In genomic region chr19:57313891-57314345, GRCm38 (mm10) we compare ENCODE assay signal across 8 mouse cellular contexts. TPM values are rescaled to one million over a fixed set of nuclear protein-coding genes. Genes with fewer than 3 reads are reported as not detected.
DNase-seq lines count a peak whose midpoint lies in the region; ATAC-seq and TF ChIP-seq lines count a peak whose summit lies in the region.

No protein-coding gene starts in this region.

- H3K27ac ChIP-seq in heart, adult 2 months = peak overlapping the region; percentile 99
- H3K27ac ChIP-seq in limb, embryonic 11.5 days (replicated peaks; ENCODE audit: low read depth, low read length) = no peak overlapping the region
- H3K27ac ChIP-seq in stomach, embryonic 16.5 days (ENCODE audit: low read length) = no peak overlapping the region

- WGBS in heart, adult 2 months = 25% methylated on average over 3 of the region's 3 CpGs
- 78% methylated on average over 3 of the region's 3 CpGs for WGBS in limb, embryonic 11.5 days
- 67% methylated on average over 3 of the region's 3 CpGs for WGBS in stomach, embryonic 16.5 days

- no peaks in the 10 kb centered on the region for H3K9me3 ChIP-seq in limb, embryonic 11.5 days (ENCODE audit: control insufficient read depth, low read length)
- no peaks in the 10 kb centered on the region for H3K9me3 ChIP-seq in stomach, embryonic 16.5 days (replicated peaks; ENCODE audit: control insufficient read depth, low read length)

- peaks cover 4% of the 10 kb centered on the region; the same call in 1 of the 2 replicates for H3K79me2 ChIP-seq in heart, adult 2 months (replicated peaks; ENCODE audit: control insufficient read depth, insufficient read depth, low read length)

- peak overlapping the region; percentile 94 for H3K4me3 ChIP-seq in heart, adult 2 months
- peak overlapping the region; percentile 38 for H3K4me3 ChIP-seq in limb, embryonic 11.5 days (ENCODE audit: low read depth, low read length)
- peak overlapping the region; percentile 58 for H3K4me3 ChIP-seq in stomach, embryonic 16.5 days (replicated peaks; ENCODE audit: low read length)

- TF ChIP-seq EP300 in heart, adult 2 months (IDR thresholded peaks at IDR 0.05; ENCODE audit: insufficient read depth, low read depth, low read length) = no peak

- no peaks in the 10 kb centered on the region for H3K27me3 ChIP-seq in heart, adult 2 months (ENCODE audit: control insufficient read depth, insufficient read depth, low read length)
- peaks cover 27% of the 10 kb centered on the region for H3K27me3 ChIP-seq in limb, embryonic 11.5 days (ENCODE audit: control insufficient read depth, insufficient read depth, low read length)
- H3K27me3 ChIP-seq in stomach, embryonic 16.5 days (ENCODE audit: control insufficient read depth, insufficient read depth, low read length) = no peaks in the 10 kb centered on the region

- no peak for DNase-seq in heart, adult 2 months
- DNase-seq in heart, adult 18-20 months = no peak
- peak; percentile 20 for DNase-seq in retina, embryonic 14.5 days (ENCODE audit: low spot score)
- DNase-seq in retina, postnatal 1 day = no peak
- no peak for DNase-seq in limb, embryonic 11.5 days (ENCODE audit: low spot score)
- no peak for DNase-seq in urinary bladder, postnatal 10 days (ENCODE audit: low spot score)

- intact Hi-C loops in heart, adult 2 months (cut with DNase I) = loop anchor here (2.0 to 5.0 kb wide), 2 partner anchors 47 to 117 kb away; no protein-coding TSS in a partner anchor

- peak overlapping the region; percentile 97; the same call in 1 of the 2 replicates for H3K4me2 ChIP-seq in limb, embryonic 11.5 days (ENCODE audit: low read depth, severe bottlenecking)
- peak overlapping the region; percentile 78 for H3K4me2 ChIP-seq in stomach, embryonic 16.5 days (ENCODE audit: low read depth, low read length)

- peaks cover 8% of the 10 kb centered on the region for H3K36me3 ChIP-seq in heart, adult 2 months (ENCODE audit: control insufficient read depth, insufficient read depth, low read length)
- no peaks in the 10 kb centered on the region for H3K36me3 ChIP-seq in limb, embryonic 11.5 days (ENCODE audit: control insufficient read depth, insufficient read depth, low read length)
- no peaks in the 10 kb centered on the region for H3K36me3 ChIP-seq in stomach, embryonic 16.5 days (ENCODE audit: control insufficient read depth, insufficient read depth, low read length)

- H3K9ac ChIP-seq in heart, adult 2 months (ENCODE audit: low read depth, low read length) = peak overlapping the region; percentile 88
- no peak overlapping the region; the same call in 1 of the 2 replicates for H3K9ac ChIP-seq in limb, embryonic 11.5 days (ENCODE audit: low read length)
- peak overlapping the region; percentile 73 for H3K9ac ChIP-seq in stomach, embryonic 16.5 days (ENCODE audit: low read length)

- TF ChIP-seq CTCF in heart, adult 2 months (IDR thresholded peaks at IDR 0.05) = no peak

- H3K4me1 ChIP-seq in heart, adult 2 months (ENCODE audit: control insufficient read depth, insufficient read depth, low read length) = peaks cover 13% of the 10 kb centered on the region
- peaks cover 8% of the 10 kb centered on the region for H3K4me1 ChIP-seq in limb, embryonic 11.5 days (ENCODE audit: control insufficient read depth, insufficient read depth, low read length)
- H3K4me1 ChIP-seq in stomach, embryonic 16.5 days (ENCODE audit: control insufficient read depth, insufficient read depth, low read length) = peaks cover 10% of the 10 kb centered on the region; the same call in 1 of the 2 replicates

- no peak for ATAC-seq in limb, embryonic 11.5 days (ENCODE audit: insufficient number of reproducible peaks, low FRiP score, low TSS enrichment, low read depth)
- ATAC-seq in stomach, embryonic 16.5 days (ENCODE audit: insufficient read depth, low FRiP score) = no peak
- no peak for ATAC-seq in inflammation-experienced regulatory T-cells, adult 6 months

- no peak for TF ChIP-seq POLR2A in heart, adult 2 months (IDR thresholded peaks at IDR 0.05; ENCODE audit: insufficient read depth, low read depth, low read length)

RNA-seq across cellular contexts. Expression of gene Ablim1, which starts 0.8 kb away (rescaled TPM):
- total RNA-seq in heart, adult 2 months (2021) = 100 to 1,000 TPM; 418 to 454 TPM
- 101 and 165 TPM in 2 replicates for polyA plus RNA-seq in heart, adult 2 months (2012; rRNA removed)
- 100 to 1,000 TPM; 384 to 401 TPM for total RNA-seq in heart, adult 18-20 months (2021)
- polyA plus RNA-seq in limb, embryonic 11.5 days (2014; fragmentation: Nextera tagmentation; extraction: Ambion mirVana) = 16.8 and 17.9 TPM in 2 replicates
- polyA plus RNA-seq in stomach, embryonic 16.5 days (2015; fragmentation: Nextera tagmentation; extraction: Ambion mirVana) = 66.5 and 85.4 TPM in 2 replicates
- 100 to 1,000 TPM; 240 to 284 (median 264) TPM for polyA plus RNA-seq in inflammation-experienced regulatory T-cells, adult 6 months (2017; shearing (Covaris generic))

RNA-seq across cellular contexts. Expression of gene Fam160b1, which starts 46.6 kb away (rescaled TPM):
- total RNA-seq in heart, adult 2 months (2021) = 10 to 100 TPM; 10.6 to 11.1 TPM
- 6.7 and 10.2 TPM in 2 replicates for polyA plus RNA-seq in heart, adult 2 months (2012; rRNA removed)
- total RNA-seq in heart, adult 18-20 months (2021) = 10 to 100 TPM; 10.5 to 11.1 TPM
- 15.8 and 16.6 TPM in 2 replicates for polyA plus RNA-seq in limb, embryonic 11.5 days (2014; fragmentation: Nextera tagmentation; extraction: Ambion mirVana)
- polyA plus RNA-seq in stomach, embryonic 16.5 days (2015; fragmentation: Nextera tagmentation; extraction: Ambion mirVana) = 11.6 and 12.4 TPM in 2 replicates
- polyA plus RNA-seq in inflammation-experienced regulatory T-cells, adult 6 months (2017; shearing (Covaris generic)) = 10 to 100 TPM in 2 of 3 experiments, 1 to 10 TPM in 1; 9.2 to 10.8 (median 10.6) TPM

Comparison
In these comparisons a context has a peak if more than half of its experiments do, and no peak if none do; other contexts are left out.
1. H3K4me3 ChIP-seq: peak in every context shown above with its lines; median percentile 94 in heart, adult 2 months; 58 in stomach, embryonic 16.5 days; 38 in limb, embryonic 11.5 days.